Mouse (Mus musculus) central nervous system, embryonic 18 days (tissue): Measurements from ENCODE around the gene Nell2. TPM values are rescaled to one million over a fixed set of nuclear protein-coding genes. Genes with fewer than 3 reads are reported as not detected.

Experiments
- polyA plus RNA-seq: library from polyadenylated mRNA; depleted of rRNA; stranded (reverse); fragments of >200 nt; gene quantifications from 2 replicates; pipeline ENCODE4 v1.2.3, GENCODE M21; 2012; rRNA removed

The Nell2 gene
- 203 and 239 TPM in 2 replicates for polyA plus RNA-seq

DNA sequence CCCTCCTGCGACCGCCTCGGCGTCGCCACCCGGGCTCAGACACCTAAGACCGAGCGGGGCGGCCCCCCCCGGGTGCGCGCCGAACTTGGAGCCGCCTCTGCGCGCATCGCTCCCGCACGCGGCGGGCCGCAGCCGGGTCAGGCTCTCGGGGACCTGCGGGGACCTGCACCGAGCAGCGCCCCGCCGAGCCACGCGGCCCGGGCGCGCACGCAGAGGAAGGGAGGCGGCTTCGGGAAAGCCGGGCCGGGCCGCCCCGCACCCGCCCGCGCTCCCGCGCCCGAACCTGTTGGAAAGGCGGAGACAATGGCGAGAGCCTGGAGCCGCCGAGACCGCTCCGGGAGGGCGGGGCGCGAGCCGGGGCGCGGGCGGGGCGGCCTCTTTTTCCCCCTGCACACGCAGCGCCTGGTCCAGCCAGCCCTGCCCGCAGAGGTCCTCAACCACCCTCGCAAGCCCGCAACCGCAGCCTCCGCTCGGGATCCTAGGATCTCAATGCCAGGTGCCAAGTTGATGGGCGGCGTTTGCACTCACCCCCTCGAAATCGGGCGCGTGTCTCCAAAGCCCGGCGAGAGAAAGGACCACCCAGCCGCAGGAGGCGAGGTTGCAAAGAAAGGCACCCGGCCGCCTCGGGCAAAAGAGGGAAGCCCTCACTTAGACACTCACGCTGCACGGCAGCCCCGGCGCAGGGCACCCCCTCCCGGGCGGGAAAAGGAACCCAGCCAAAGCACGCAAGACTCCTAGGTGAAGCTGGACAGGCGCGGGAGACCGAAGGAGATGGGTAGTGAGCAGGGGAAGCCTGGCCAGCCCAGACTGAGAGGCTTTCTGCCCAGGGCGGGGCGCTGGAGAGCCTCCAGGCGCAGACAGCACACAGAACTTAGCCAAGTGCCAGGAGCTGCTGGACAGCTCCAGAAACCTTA is at the start of gene Nell2:
TSS of gene Nell2 (minus strand) at position 612 of the 914 bp plus-strand sequence.

Other genes with a start within 250 kb of the Nell2 start
- gene Dbx2, start 127.4 kb upstream of the Nell2 start, polyA plus RNA-seq: 3.8 and 4.6 TPM in 2 replicates